Mouse (Mus musculus) splenic B cell, adult 2 months (primary cell): ENCODE results near the gene Gm45140.
A peak's percentile ranks its signal among the peaks of the same experiment; 100 is the strongest.
"Not testable (repeated sequence)": the region's sequence is repeated elsewhere in the genome, so short reads cannot be mapped to it uniquely, and the experiment has no call there.

Experiments used
- DNase-seq: peaks from one replicate; pipeline ENCODE4 v3.0.0-alpha.2; 2011; ENCODE audit warnings: low read depth, low spot score
- H3K27me3 ChIP-seq: 2 replicates; pipeline ENCODE4 v1.6.1; 2012; ENCODE audit warnings: mild to moderate bottlenecking, low read length, moderate library complexity, mixed read lengths; ENCODE audit not compliant: control insufficient read depth, poor library complexity, insufficient read depth, severe bottlenecking
- H3K36me3 ChIP-seq: 2 replicates; pipeline ENCODE4 v1.6.1; 2012; ENCODE audit warnings: mild to moderate bottlenecking, low read length, moderate library complexity, mixed read lengths; ENCODE audit not compliant: control insufficient read depth, poor library complexity, insufficient read depth, severe bottlenecking

Gene Gm45140

DNA sequence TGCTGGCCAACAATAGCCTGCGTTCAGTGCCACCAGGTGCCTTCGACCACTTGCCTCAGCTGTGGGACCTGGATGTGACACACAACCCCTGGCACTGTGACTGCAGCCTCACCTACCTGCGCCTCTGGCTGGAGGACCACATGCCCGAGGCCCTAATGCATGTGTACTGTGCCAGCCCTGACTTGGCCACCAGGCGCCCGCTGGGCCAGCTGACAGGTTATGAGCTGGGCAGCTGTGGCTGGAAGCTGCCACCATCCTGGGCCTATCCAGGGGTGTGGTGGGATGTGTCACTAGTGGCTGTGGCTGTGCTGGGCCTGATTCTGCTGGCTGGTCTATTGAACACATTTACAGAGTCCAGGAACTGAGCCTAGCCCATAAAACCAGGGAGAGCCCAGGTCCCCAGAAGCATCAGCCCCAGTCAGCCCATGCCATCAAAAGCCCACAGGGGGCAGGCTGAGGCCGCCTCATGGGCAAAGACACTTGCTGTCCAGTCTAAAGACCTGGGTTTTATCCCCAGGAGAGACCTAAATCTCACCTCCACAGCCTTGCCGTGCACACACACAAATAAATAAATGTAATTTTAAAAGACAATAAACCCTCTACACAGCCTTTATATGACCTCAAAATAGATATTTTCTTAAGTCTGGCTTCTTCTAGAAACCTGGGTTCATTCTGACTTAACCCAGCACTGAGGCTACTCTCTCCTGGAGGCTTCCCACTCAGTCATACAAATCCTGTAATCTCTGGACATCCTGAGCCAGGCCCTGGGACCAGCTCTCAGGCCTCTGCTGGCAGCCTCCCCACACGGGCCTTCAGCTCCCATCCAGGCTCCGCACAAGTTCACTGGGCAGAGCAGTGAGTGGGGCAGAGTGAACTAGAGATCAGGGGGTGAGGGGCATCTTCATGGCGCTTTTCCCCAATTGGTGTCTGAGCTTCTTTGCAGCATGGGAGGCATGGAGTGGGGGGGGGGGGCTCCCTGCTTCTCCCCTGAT, 56.1 kb downstream of the Gm45140 start:
- Histone ChIP-seq H3K27me3 (no peaks in the 10 kb centered on the region), H3K36me3 (no peaks in the 10 kb centered on the region)
- peak; percentile 31 for DNase-seq

DNA sequence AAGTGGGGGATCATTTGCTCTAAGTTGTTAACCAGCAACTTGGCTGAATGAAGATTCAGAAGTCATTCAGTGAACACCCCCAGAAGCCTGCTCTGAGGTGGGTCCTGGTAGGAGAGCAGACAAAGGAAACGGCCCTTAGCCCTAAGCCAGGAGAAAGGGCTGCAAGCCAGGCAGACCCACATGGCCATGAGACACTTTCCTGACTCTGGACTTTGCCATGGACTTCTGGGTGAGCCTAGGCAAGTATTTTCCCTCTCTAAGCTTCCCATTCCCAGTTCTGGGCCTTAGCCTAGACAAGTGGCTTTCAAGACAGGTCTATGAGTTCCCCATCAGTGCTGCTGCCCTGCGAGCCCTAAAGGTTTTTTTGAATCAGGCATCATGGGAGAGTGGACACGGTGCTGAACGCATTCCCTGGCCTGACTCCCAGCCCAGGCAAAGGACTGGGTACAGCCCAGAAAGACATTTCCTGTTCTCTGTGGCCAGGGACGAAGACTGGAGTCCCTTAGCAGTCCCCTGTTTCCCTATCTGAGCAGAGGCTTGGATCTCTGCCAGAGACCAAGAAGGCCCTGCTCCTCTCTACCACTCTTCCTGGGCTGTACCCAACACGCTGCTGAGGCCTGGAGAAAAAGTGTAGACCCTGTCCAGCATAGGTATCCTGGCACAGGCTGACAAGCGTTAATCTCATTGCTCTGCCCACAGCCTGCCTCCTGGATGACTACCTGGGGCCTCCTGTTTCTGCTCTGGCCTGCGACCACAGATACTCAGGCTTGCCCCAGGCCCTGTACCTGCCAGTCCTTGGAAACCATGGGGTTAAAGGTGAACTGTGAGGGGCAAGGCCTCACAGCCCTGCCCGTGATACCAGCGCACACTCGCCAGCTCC, 57.1 kb downstream of the Gm45140 start:
- H3K27me3 ChIP-seq, result no peaks in the 10 kb centered on the region
- H3K36me3 ChIP-seq, result no peaks in the 10 kb centered on the region
- DNase-seq, result no peak

DNA sequence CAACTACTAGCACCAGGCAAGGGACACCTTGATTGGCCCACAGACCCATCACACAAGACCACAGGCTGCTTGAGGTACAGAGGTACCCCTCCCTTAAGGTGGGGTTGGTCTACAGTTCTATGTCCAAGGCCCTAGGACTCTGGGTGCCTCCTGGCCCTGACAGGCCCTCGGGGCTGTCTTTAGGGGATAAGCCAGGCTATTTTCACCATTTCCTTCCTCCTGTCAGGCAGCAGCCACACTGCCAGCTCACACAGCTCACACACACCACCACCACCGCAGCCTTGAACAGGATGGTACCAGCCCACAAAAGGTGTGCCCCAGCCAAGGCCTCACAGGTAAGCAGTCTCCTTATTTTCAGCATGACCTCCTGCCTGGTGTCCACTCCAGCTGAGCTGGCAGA, 57.8 kb downstream of the Gm45140 start, which contains the start of gene Gp9:
Gp9 (plus strand) TSS at position 231 of the 400 bp plus-strand sequence.
- Histone ChIP-seq H3K36me3 (no peaks in the 10 kb centered on the region), H3K27me3 (no peaks in the 10 kb centered on the region)
- DNase-seq, result no peak

DNA sequence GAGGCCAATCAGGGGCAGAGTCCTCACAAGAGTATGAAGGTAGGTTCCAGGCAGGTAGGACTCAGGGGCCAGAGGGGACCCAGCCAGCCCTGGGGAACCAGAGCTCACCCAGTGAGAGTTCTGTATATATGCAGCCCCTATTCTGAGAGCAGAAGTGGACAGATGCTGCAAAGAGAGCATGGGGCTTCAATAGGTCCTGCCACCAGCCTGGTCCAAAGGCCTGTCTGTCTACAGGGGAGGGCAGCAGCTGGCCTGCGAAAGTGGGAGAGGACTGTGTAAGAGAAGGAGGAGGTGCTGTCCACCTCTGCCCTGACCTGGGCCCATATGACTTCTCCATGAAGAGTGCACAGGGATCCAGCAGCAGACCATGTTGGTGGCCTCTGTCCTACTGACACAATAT, 58.9 kb downstream of the Gm45140 start:
- no peak for DNase-seq
- Histone ChIP-seq H3K27me3 (no peaks in the 10 kb centered on the region), H3K36me3 (no peaks in the 10 kb centered on the region)

DNA sequence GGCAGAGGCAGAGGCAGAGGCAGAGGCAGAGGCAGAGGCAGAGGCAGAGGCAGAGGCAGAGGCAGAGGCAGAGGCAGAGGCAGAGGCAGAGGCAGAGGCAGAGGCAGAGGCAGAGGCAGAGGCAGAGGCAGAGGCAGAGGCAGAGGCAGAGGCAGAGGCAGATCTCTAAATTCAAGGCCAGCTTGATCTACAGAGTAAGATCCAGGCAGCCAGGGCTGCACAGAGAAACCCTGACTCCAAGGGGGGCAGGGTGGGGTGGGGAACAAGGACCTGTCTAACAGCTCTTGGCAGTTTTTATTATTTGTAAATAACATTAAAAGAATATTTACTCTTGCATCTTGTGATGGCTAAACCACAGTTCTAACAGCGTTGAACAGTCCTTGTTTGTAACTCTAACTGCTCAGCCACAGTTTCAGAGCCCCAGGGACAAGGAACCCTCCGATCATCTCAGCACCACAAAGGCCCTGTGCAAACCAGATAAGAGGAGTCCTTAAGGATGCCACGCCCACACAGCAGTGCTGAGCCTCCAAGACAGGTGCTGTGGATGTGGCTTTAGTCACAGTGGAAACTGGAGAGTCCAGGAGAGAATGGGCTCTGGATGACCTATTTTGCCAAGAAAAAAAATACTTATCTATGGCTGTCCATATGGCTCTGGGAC, 59.9 kb downstream of the Gm45140 start:
- Histone ChIP-seq H3K27me3 (no peaks in the 10 kb centered on the region), H3K36me3 (no peaks in the 10 kb centered on the region)
- no peak for DNase-seq

DNA sequence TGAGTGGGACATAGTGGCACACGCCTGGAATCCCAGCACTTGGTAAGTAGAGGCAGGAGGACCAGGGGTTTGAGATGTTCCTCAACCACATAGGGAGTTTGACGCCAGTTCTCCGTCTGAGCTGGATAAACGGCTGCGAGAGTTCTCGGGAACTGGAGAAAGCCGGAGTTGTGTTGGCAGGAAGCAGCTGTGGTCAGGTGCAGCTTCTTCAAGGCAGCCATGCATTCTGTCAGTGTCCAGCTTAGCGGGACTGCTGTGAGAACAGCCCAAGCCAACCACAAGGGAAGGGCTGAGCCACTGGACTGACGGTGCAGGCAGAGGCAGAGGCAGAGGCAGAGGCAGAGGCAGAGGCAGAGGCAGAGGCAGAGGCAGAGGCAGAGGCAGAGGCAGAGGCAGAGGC, 60.7 kb downstream of the Gm45140 start:
- Histone ChIP-seq H3K36me3 (no peaks in the 10 kb centered on the region), H3K27me3 (no peaks in the 10 kb centered on the region)
- no peak for DNase-seq

DNA sequence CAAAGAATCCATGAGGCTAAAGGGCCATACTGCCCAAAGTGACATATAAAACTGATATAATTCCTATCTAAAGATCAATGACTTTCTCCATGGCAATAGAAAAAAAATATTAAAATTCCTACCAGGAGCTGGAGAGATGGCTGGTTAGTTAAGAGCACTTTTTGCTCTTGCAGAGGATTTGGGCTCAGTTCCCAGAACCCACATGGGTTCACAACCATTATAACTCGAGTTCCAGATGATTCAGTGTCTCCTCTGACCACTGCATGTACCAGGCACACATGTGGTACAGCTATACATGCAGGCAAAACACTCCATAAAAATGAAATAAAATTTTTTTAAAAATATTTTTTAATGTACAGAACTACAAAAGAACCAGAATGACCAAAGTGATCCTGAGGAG, 61.1 kb downstream of the Gm45140 start:
- H3K27me3 ChIP-seq, result no peaks in the 10 kb centered on the region
- no peaks in the 10 kb centered on the region for H3K36me3 ChIP-seq
- DNase-seq, result no peak

DNA sequence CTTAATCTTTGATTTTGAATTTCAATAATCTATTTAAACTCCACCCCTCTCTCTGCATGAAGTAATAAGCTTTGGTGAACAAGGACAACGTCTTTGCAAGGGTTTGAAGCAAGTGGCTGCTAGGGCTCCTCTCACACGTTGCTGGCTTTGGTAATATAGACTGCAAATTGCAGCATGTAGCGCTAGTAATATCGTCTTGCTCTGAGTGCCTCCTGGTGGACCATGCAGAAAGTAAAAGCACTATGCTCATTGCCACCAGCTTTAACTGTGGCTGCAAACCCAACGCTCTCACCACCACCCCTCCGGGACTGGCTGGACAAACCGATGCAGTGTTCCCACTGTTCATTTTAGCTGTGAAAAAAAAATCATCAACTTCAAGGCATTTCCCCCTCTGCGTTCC, 65.0 kb downstream of the Gm45140 start:
- Histone ChIP-seq H3K27me3 (no peaks in the 10 kb centered on the region), H3K36me3 (no peaks in the 10 kb centered on the region)
- DNase-seq, result peak; percentile 23

DNA sequence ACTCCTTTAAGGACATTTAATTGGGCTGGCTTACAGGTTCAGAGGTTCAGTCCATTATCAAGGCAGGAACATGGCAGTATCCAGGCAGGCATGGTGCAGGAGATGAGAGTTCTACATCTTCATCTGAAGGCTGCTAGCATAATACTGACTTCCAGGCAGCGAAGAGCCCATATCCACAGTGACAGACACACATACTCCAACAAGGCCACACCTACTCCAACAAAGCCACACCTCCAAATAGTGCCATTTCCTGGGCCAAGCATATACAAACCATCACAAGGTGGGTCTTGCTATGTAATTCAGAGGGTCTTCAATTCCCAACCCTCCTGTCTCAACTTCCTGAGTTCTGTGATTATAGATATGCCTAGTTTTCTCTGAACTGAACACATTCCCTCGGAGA, 71.3 kb downstream of the Gm45140 start:
- DNase-seq, H3K27me3 ChIP-seq, H3K36me3 ChIP-seq: not testable (repeated sequence)

DNA sequence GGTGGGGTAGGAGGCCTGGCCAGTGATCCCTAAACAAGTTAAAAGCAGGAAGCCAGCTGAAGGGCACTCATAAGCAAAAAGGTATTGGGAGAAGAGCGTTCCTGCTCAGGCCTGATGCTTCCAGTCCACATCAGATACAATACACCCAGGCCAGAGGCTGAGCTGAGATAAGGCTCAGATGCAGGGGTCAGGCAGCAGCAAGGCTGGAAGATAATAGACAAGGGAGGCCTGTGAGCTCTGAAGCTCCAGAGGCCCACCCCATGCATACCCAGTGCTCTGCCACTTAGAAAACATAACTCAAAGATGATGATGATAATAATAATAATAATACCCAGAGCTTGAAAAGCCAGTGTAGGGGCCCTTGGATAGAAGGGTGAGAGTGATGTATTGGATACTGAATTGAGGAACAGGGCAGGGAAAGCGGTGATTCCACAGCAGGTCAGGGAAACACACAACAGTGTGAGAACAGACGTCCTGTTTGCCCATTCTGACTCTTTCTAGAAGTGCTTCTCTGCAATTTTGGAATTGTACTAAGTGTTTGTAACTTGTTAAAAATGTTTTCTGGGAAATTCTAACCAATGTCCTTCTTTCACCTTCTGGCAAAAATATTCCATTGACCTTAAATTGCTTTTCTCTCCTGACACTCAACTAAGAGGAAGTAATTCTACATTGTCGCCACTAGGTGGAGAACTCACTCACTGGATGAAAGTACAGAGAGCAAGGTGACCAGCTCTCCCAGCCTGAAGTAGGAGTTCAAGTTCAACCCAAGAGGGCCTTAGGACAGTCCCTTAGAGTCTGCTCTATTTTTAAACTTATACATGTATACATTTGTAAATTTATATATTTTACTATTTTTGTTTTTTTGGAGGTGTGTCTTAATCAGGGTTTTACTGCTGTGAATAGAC, 72.0 kb downstream of the Gm45140 start:
- Histone ChIP-seq H3K27me3 (no peaks in the 10 kb centered on the region), H3K36me3 (no peaks in the 10 kb centered on the region)
- DNase-seq, result peak; percentile 73

DNA sequence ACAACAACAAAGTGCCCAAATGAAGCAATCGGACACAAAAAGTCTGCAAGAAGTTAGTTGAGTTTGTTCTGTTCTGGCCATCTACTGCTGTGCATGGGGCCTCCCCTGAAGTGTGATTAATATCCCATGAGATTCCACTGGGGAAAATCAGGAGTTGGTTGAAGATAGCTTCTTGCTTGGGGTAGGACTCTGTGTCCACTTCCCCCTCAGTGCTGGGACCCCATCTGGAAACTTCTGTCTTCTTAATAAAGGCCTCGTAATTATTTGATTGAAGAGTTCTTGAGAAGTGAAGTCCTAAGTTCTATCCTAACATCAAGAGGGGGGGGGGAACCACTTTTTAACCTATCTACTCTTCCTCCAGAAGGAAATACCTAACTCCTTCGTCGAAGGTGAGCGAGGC, 73.4 kb downstream of the Gm45140 start:
- Histone ChIP-seq H3K27me3 (no peaks in the 10 kb centered on the region), H3K36me3 (no peaks in the 10 kb centered on the region)
- no peak for DNase-seq

DNA sequence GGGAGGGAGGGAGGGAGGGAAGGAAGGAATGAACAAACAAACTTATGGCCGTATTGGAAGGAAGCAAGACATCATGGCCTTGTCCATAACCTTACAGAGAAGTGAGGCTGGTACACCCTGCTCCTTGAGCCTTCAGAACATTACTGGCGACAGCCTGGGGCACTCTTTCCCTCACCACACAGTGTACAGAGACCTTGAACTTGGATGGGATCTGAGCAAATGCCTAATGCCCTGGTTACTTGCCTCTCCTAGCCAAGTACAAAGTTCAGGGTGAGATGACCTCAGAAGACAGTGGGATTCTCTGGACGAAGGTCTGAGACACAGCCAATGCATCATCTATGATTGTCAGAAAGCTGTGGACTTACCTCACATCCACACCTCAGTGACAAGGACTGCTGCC, 75.7 kb downstream of the Gm45140 start:
- no peaks in the 10 kb centered on the region for H3K36me3 ChIP-seq

DNA sequence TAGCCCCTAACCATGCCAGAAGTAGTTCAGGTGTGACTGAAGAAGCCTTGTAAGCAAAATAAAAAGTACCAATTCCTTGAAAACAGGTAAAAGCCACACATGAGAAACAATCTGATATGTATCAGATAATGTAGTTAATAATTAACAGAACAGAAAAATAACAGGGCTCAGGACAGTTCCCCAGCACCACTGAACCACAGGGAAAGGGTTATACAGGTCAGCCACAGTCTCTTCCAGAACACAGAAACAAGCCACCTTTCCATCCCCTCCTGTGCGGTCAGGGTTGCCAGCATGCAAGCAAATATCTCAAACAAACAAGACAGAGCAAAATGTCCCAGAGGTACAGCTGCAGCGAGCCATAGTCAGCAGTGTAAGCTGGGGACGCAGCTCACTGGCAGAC, 76.2 kb downstream of the Gm45140 start:
- no peaks in the 10 kb centered on the region for H3K36me3 ChIP-seq
- H3K27me3 ChIP-seq, result no peaks in the 10 kb centered on the region
- DNase-seq, result no peak

More for the DNA sequence above, 75.7 kb downstream of the Gm45140 start:
- H3K27me3 ChIP-seq, result no peaks in the 10 kb centered on the region
- no peak for DNase-seq

DNA sequence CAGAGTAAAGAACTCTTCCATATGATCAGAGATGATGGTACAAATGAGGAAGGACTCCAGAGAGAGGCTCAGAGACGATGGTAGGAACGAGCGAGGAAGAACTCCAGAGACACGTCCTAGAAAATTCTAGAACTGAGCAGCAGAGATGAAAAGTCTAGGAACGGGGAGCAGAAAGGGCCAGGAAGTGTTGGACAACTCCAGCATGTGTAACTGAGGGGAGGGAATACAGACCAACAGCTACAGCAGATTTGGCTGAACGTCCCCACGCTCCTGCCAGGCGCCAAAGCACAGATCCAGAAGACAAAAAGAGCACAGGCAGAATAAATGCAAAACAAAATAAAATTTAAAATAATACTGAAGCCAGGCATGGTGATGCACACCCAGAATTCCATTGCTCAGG, 78.7 kb downstream of the Gm45140 start:
- H3K36me3 ChIP-seq, result no peaks in the 10 kb centered on the region
- DNase-seq, result no peak
- no peaks in the 10 kb centered on the region for H3K27me3 ChIP-seq
